Mouse (Mus musculus): Measurements from ENCODE around the gene Vmn2r69. TPM values are rescaled to one million over a fixed set of nuclear protein-coding genes. Genes with fewer than 3 reads are reported as not detected.

Gene Vmn2r69
- not detected for polyA plus RNA-seq (2017; shearing (Covaris generic))

DNA sequence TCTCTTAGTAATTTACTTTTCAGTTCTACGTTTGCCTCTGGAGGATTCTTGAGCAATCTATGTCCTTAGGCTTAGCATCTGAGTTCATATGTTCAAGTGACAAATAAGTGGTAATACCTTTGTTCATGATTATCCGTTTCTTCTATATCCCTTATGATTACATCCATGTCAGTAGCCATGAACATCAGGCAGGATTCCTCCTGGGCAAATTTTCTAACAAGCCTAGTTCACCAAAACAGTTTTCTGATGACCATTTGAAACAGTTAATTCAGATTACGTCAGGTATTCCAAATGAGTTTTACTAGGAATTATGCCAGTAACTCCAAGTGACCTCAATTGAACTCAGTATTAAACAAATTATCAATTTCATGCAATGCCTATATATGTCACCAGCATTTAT is at the start of gene Vmn2r69:
Gene Vmn2r69 (minus strand): TSS at position 101 of the 400 bp plus-strand sequence.

Other genes starting within 250 kb of the Vmn2r69 start
- gene Vmn2r68, start 178.1 kb downstream of the Vmn2r69 start, polyA plus RNA-seq (2017; shearing (Covaris generic)), result 0.13 TPM
- gene Vmn2r71, start 147.2 kb upstream of the Vmn2r69 start, polyA plus RNA-seq (2017; shearing (Covaris generic)), result not detected
- 0.09 TPM for gene Vmn2r70, start 153.3 kb upstream of the Vmn2r69 start, polyA plus RNA-seq (2017; shearing (Covaris generic))